Mouse (Mus musculus) gastrocnemius, postnatal 36 days (tissue): ENCODE measurements around the gene Pak2. TPM values are rescaled to one million over a fixed set of nuclear protein-coding genes. Genes with fewer than 3 reads are reported as not detected.
A peak's percentile ranks its signal among the peaks of the same experiment; 100 is the strongest.

Experiments
- DNase-seq, 2 experiments: peaks; one replicate each; pipeline ENCODE4 v3.0.0; 2022
- intact Hi-C: fragments of 180-260 bp; cut with DNase I; formaldehyde crosslinking; loops from one replicate; pipeline ENCODE4 v1.15.1; 2025
- microRNA-seq, 2 experiments: library from miRNA; unstranded; fragments of <30 nt; microRNA quantifications; one replicate each; pipeline ENCODE4 v1.2.0; 2021
- total RNA-seq, 2 experiments: library from RNA; stranded (reverse); gene quantifications; 2 replicates each; pipeline ENCODE4 v1.2.3; 2021

Gene Pak2
- total RNA-seq, 2 experiments from 2014 or later: 12.0 to 13.0 TPM

GRCm38 (mm10) chr16:32008529-32009293, 70.4 kb downstream of the Pak2 start:
- DNase-seq: no peak

GRCm38 (mm10) chr16:32004731-32005130, 74.4 kb downstream of the Pak2 start:
- no peak for DNase-seq
- intact Hi-C loops: no loop called here

More at GRCm38 (mm10) chr16:32008529-32009293, 70.4 kb downstream of the Pak2 start:
- intact Hi-C loops: no loop called here

GRCm38 (mm10) chr16:32002509-32003477, 76.3 kb downstream of the Pak2 start, which contains the start of gene Senp5:
TSS of gene Senp5 (minus strand) at chr16:32003287.
- DNase-seq: peak; percentile 85 to 86
- intact Hi-C loops: loop anchor here (2.0 kb wide), 1 partner anchor 54 kb away; the partner anchor contains the start of genes 0610012G03Rik and Ncbp2

GRCm38 (mm10) chr16:31996371-31996770, 82.8 kb downstream of the Pak2 start:
- intact Hi-C loops: no loop called here
- DNase-seq: no peak

GRCm38 (mm10) chr16:31993946-31994345, 85.2 kb downstream of the Pak2 start:
- intact Hi-C loops: no loop called here
- DNase-seq: no peak

DNA sequence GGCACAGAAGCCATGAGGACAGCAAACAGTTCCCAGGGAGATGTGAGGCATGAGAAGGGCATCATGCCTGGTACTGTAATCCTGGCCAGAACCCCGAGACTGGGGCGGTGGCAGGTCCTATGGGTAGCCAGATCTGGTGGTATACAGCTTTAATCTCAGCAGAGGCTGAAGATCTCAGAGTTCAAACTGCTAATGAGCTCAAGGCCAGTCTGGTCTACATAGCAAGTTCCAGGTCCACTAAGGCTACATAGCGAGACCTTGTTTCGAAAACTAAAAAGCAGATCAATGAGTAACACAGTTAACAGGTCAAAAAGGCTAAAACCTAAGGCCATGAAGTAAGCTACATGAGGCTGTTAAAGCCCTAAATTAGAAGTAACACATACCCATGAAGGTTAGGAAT, 85.9 kb downstream of the Pak2 start:
- intact Hi-C loops: no loop called here
- no peak for DNase-seq

DNA sequence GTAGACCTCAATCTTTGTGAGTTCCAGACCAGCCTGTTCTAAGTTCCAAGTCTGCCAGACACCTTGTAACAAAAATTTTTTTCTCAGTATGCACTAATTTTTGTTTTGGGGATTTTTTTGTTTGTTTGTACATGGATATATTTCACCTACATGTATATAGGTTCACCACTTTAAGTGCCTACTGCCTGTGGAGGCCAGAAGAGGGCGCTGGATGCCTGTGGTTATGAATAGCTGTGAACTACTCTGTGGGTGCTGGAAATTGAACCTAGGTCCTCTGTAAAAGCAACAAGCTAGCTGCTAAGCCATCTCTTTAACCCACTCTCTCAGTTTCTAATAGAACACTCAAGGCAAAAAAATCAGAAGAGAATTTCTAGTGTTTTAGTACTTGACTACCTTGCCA, 87.1 kb downstream of the Pak2 start:
- intact Hi-C loops: no loop called here
- DNase-seq: no peak

- intact Hi-C loops: no loop called here
- no peak for DNase-seq
Observed at GRCm38 (mm10) chr16:31980946-31981345, 98.2 kb downstream of the Pak2 start.

DNA sequence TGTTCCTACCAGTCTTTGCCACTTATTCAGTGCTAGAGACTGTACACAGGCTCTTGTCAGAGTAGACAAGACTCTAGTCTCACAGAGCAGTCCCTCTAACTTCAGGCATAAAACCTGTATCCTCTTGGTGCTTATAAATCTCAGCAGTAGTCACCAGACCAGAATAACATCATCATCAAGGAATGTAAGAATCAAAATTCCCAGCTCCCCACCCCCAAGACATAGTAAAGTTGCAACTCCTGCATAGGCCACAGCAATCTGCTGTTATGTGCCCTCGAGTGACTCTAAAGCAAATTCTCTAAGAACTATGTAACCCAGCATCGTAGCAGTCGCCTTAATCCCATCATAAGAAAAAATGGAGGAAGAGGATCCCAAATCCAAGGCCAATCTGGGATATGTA, 99.6 kb downstream of the Pak2 start:
- intact Hi-C loops: no loop called here
- DNase-seq: no peak

GRCm38 (mm10) chr16:31975258-31975657, 103.9 kb downstream of the Pak2 start:
- no peak for DNase-seq
- intact Hi-C loops: no loop called here

Small RNA genes within 50 kb of the gene (microRNA-seq; reads per million reads assigned to microRNA genes)
- gene Gm26269: 0 reads per million in 2 experiments

Other genes starting within 250 kb of the Pak2 start
- gene Meltf, start 200.5 kb downstream of the Pak2 start, total RNA-seq: not detected
- gene Pigz, start 145.5 kb downstream of the Pak2 start, total RNA-seq: under 1 TPM; 0.37 to 0.94 TPM
- 10 to 100 TPM; 50.3 to 55.0 TPM for gene 0610012G03Rik, start 130.8 kb downstream of the Pak2 start, total RNA-seq
- 10 to 100 TPM; 11.3 to 11.9 TPM for gene Ncbp2, start 130.8 kb downstream of the Pak2 start, total RNA-seq
- gene Senp5, start 76.1 kb downstream of the Pak2 start, total RNA-seq: 1 to 10 TPM; 9.2 to 9.4 TPM
- 10 to 100 TPM in 1 of 2 experiments, 1 to 10 TPM in 1; 8.8 to 11.6 TPM for gene Pigx, start 20.4 kb upstream of the Pak2 start, total RNA-seq
- gene Cep19, start 20.5 kb upstream of the Pak2 start, total RNA-seq: 1 to 10 TPM; 7.8 to 9.4 TPM
- 1 to 10 TPM; 2.0 to 2.1 TPM for gene Nrros, start 86.3 kb upstream of the Pak2 start, total RNA-seq
- gene Bex6, start 100.5 kb upstream of the Pak2 start, total RNA-seq: not detected
- 10 to 100 TPM; 14.0 to 14.9 TPM for gene Fbxo45, start 167.8 kb upstream of the Pak2 start, total RNA-seq
- gene Wdr53, start 167.9 kb upstream of the Pak2 start, total RNA-seq: 1 to 10 TPM; 4.4 to 5.8 TPM
- 10 to 100 TPM; 69.4 to 72.8 TPM for gene Smco1, start 192.1 kb upstream of the Pak2 start, total RNA-seq
- 1 to 10 TPM; 7.8 to 9.6 TPM for gene Rnf168, start 198.1 kb upstream of the Pak2 start, total RNA-seq